16 mouse cellular contexts compared by ENCODE assay signal in the genomic region with DNA sequence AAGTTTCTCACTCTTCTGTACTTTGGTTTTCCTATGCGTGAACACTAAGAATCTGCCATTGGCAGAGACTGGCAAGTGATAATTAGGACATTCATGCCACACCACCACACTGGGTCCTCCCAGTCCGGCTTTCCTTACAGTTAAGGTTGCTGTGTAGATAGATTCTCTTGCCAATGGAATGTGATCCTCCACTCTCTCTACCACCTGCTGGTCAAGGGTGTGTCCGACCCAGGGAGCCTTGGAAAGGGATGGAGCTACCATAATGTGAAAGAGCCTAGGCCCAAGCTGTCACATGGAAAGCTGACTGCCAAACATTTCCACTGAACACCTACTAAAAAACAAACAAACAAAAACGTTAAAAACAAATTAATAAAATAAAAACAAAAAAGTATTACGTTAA.
"Had no signal": no experiment of that assay in that cellular context is flagged by ENCODE, and none has a peak within 500 bp of the region (broad histone marks: within the 10 kb centered on the region; RNA-seq: fewer than 3 reads in every experiment).

No protein-coding gene starts in this region.

- ATAC-seq: hindbrain, postnatal 0 days; intestine, embryonic 16.5 days; liver, embryonic 12.5 days had no signal

- DNase-seq: gastrocnemius, postnatal 36 days; heart, adult 11 months; heart, adult 2 months; heart, postnatal 14 days; heart, postnatal 36 days; kidney, adult 11 months; kidney, adult 2 months; kidney, adult 9 months; kidney, postnatal 14 days; kidney, postnatal 36 days; layer of hippocampus, adult 9-11 months; layer of hippocampus, postnatal 36 days; left cerebral cortex, postnatal 4 days had no signal
